Mouse (Mus musculus) liver, adult (tissue): Measurements from ENCODE around the gene Zbtb3.

ENCODE experiments used
- GATA4 ChIP-seq: IDR thresholded peaks from 2 replicates; pipeline ENCODE4 v1.6.1; 2014; ENCODE audit warnings: mild to moderate bottlenecking, low read length; ENCODE audit not compliant: insufficient replicate concordance

Zbtb3 gene

DNA sequence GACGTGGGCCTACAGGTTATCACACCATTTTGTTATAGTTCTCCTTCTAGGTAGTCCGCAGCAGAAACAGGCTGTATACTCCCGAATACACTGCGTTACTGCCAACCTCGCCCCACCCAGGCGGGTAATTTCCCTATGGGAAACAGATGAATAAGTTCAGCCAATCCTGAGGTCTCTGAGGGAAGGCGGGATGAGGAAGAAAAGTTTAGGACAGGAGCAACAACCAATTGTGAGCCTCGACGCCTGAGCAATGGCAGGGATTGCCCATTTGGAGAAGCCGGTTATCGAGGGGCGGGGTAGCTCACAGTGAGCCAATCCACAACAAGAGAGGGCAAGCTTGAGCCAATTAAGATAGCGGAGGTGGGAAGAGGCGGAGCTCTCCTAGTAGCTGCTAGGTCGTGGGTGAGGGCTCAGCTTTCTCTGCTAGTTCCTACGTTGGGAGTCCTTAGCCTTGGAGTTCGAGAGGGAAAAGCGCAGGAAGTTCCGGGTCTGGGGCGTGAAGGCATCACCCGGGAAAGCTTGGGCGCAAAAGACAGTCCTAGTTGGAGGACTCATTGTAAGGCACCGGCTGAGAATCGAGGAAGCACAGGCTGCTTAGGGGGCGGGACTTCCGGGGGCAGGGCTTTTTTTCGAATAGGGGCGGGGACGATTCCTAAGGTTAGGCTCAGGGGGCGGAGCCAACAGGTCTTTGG lies at the start of gene Zbtb3:
Zbtb3 (plus strand) TSS at position 426 of the 692 bp plus-strand sequence.
- TF ChIP-seq GATA4, result peak; percentile 48; the same call in 1 of the 2 replicates

DNA sequence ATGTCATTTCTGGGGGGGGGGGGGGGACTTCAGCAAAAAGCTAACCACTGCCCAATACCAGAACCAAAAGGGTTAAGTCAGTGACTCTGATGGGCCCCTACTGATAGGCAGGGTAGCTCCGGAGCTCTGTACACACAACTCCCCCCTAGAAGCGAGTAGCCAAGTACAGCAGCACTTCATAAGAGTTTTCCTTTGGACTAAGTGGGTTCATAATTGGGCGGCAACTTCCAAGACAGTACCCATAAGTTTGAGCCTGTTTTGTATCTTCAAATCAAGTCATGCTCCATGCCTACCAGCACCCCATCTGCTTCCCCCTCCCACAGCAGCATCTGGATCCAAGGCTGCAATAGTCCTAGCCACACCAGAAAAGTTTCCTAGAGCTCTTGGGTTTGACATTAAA lies 46.7 kb upstream of the Zbtb3 start:
- no peak for TF ChIP-seq GATA4

DNA sequence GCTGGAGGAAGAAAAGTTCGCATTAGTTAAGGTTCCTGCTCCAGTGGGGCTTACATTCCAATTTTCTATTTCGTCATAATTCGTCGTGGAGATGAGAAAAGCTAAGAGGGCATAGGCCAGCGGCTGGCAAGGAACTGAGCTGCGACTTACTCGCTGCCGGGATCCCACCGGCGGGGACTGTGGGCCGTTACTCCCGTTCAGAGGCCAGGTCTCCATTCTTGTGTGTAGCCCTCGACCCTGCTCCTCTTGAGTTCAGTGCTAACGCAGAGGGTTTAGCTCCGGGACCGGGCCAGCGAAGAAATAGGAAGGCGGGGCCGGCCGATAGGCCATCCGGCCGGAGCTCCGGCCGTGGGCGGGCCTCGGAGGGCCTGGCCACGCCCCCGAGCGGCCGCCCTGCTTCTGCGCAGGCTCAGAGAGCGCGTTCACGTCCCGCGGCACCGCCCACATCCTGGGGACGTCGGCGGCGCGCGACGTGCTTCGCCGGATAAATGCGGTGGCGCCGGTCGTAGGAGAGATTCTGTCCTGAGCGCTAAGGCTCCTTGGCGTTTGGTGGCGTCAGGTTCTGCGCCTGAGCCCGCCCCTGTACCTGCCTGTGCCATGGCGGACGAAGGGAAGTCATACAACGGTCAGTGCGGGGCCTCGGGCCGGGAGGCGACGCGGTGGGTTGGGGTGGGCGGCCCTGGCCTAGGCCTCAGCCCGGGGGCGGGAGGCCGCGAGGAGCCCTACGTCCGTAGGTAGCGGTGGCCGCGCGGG lies 45.5 kb upstream of the Zbtb3 start, which contains the start of gene Nxf1:
Nxf1 (plus strand) TSS at position 439 of the 753 bp plus-strand sequence.
- peak; percentile 61; the same call in 1 of the 2 replicates for TF ChIP-seq GATA4

DNA sequence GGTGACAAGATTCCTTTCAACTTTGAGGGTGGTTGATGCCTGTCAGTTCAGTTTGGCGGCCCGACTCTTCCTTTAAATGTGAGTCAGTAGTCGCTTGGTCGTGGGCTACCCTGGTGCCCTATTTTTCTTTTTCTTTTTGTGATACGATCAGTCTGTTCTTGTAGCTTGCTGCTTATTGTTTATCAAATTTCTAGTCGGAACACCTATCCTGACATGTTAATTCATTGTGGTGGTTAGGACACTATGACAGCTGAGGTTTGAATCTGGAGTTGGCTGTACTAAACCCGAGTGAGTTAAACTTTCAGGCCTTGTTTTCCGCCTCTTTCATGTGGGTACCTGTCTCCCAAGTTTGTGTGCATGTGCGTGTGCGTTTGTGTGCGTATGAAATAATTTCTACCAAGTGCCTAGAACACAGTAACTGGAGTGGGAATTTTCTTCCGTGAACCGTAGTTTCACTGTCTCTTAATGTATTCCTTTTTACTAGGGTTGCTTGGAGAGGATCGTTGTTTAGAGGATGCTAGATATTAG lies 44.8 kb upstream of the Zbtb3 start:
- no peak for TF ChIP-seq GATA4

DNA sequence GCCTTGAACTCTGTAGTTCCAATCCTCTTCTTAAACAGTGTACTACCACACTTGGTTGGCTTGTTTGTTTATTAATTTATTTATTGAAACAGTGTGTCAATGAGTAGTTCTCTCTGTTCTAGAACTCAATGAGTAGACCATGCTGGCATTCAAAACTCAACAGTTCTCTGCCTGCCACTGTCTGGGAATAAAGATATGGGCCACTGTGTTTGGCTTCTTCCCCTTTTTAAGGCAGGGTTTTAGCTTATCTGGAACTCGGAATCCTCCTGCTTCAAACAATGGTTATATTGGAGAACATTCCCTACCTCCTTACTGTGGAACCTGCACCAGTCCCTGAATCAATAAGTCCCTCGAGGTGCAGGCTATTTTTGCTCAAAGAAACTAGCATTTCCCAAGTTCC lies 43.5 kb upstream of the Zbtb3 start:
- no peak for TF ChIP-seq GATA4

DNA sequence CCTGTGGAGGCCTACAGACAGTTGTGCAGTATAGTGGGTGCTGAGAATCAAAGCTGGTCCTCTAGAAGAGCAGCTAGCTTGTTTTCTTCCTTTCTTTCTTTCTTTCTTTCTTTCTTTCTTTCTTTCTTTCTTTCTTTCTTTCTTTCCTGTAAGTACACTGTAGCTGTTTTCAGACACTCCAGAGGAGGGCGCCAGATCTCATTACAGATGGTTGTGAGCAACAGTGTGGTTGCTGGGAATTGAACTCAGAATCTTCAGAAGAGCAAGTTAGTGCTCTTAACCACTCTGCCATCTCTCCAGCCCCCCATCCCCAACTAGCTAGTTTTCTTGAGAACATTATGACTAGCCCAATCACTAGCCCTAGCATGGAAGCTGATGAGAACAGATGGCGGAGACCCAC lies 41.6 kb upstream of the Zbtb3 start:
- no peak for TF ChIP-seq GATA4

DNA sequence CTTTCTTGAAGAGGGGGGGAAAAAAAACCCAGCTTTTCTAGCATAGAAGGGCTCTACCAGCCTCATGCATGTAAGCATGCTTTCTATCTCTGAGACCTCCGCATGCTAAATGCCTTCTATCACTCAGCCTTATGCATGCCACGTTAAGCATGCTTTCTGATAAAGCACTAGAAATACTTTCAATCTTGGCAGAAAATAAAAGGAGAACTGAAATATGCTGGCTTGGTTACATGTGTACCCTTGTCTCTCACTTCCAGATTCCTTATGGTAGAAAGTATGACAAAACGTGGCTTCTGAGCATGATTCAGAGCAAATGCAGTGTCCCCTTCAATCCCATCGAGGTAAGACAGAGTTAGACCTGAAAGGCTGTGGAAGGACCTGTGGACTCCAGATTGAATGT lies 39.1 kb upstream of the Zbtb3 start:
- TF ChIP-seq GATA4, result no peak

DNA sequence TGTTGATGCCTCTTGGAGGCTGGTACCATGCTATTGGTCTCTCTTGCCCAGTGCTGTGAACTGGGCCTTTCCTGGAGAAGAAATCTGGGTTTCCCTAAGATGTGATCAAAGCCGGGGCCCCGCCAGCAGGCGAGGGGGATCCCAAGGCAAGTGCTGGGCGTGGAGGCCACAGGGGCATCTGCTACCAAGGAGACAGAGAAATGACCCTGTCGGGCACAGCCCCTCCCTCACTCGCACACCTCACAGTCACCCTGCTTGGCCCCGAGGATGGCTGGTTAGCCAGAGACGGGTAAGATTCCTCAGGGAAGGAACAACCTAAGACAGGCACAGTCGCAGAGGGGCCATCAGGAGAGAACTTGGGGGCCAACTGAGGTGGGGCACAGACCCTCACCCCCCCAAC lies 36.8 kb upstream of the Zbtb3 start:
- no peak for TF ChIP-seq GATA4

DNA sequence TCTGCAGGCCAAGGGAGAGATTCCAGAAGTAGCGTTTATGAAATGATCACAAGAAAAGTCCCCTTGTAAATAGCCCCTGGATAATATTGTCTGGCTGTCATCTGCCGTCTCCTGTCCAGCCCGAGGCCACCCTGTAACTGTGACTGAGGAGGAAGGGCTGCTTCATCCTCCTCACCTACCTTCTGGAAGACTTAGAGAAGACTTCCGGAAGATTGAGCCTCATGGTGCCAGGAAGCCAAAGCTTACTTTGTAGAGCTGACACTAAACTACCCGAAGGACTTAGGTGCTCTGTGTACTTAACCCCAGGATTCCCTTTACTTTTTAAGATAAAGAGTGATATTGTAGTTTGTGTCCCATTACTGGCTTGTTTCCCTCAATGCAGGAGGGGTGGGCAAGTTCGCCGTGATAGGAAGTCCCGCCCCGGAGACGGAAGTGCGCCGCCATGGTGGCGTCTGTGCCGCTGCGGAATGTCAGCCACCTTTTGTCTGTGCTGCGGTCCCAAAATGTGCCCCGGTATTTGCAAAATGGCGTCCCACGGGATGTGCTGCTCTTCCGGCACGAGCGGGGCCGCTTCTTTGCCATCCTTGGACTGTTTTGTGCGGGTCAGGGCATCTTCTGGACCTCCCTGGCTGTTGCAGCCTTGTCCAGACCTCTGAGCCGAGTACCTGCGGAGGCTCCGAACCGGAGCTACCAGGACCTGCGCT lies 31.6 kb upstream of the Zbtb3 start, which contains the start of gene Tmem223:
Tmem223 (plus strand) TSS at position 430 of the 704 bp plus-strand sequence.
- no peak for TF ChIP-seq GATA4

DNA sequence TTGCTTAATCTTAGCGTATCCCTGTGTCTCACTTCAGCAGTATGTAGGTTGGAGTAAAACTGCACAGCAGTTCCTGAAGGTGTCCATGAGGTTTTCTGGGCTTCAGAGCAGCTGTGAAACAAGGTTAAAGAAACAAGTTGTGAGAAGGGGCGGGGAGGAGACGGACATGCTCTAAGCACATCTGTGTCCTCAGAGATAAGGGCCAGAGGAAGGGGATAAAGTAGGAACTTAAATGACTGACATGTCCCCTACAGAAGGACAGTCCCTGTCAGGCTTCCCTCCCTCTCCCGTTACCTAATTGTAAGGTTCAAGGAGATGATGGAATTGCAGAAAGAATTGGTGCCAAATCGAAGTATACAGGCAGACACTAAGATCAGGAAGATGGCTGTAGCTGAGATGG lies 29.4 kb upstream of the Zbtb3 start:
- no peak for TF ChIP-seq GATA4

DNA sequence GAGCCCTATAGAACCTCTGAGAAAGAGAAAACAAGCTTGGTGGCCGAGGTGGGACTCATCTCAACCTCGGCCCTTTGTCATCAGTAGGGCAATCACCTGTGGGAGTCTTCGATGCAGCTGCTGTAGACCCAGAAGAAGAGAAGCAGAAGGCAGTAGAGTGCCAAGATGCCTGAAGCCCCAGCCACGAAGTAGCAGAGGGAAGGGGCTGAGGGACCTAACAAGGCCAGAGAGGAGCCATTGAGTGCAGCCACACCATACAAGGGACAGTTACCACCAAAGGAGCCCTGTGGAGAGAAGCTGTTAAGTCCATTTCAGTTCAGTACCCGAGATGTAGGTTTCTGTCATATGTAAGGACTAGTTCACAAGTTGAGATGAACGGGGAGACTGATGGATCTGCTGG lies 28.9 kb upstream of the Zbtb3 start:
- TF ChIP-seq GATA4, result no peak

DNA sequence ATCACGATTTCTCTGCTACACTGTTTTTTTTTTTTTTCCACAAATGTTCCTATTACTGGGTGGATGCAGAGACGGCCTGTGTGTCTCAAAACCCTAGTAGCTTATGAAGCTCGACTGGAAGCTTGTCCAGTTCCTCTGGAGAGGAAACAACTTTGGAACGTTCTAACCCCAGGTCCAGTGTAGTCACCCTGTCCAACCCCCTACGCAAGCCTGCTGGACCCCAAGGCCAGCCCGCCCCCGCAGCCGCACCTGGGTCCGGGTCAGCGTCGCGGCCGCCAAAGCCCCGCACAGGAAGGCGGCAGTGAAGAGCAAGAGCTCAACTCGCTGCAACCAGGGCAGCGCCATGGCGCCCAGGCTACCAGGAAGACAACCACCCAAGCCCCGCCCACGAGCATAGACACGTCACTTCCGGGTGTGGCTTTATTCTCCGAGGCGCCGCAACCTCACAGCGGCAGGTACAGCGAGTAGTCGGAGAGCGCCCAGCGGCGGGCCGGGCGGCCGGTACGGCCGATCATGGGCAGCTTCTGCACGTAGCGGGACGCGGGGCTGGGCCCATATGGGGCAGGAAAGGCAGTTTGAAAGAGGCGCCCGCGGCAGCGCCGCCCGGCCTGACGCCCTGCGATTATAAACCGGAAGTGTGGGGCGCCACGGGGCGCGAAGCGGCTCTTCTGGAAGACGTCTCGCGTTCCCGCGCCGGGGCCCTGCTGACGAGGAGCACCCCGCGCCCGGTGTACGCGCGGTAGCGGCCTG lies 28.1 kb upstream of the Zbtb3 start, which contains the start of gene Tmem179b:
Tmem179b (minus strand) TSS at position 382 of the 750 bp plus-strand sequence.
- TF ChIP-seq GATA4, result peak; percentile 64; the same call in 1 of the 2 replicates

DNA sequence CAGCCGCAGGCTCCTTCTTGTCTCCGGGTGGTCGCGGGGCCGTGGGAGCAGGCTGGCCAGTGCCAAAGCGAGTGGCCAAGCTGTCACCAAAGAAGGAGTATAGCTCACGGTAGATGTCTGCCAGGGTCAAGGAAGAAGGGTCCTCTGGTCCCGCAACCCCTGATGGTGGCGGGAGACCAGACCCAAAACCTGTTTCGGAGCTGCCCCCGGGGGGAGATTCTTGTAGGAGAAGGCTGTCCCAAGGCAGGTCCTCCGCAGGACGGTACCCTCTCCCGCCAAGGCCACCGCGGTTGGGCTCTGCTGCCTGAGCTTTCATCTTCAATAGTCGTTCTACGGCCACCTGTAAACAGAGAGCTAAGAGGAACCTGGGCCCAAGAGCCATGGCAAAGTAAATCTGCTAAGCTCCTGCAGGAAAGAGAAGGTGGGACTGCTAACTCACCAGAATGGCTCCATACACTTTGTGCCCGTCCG lies 27.4 kb upstream of the Zbtb3 start:
- TF ChIP-seq GATA4, result no peak

DNA sequence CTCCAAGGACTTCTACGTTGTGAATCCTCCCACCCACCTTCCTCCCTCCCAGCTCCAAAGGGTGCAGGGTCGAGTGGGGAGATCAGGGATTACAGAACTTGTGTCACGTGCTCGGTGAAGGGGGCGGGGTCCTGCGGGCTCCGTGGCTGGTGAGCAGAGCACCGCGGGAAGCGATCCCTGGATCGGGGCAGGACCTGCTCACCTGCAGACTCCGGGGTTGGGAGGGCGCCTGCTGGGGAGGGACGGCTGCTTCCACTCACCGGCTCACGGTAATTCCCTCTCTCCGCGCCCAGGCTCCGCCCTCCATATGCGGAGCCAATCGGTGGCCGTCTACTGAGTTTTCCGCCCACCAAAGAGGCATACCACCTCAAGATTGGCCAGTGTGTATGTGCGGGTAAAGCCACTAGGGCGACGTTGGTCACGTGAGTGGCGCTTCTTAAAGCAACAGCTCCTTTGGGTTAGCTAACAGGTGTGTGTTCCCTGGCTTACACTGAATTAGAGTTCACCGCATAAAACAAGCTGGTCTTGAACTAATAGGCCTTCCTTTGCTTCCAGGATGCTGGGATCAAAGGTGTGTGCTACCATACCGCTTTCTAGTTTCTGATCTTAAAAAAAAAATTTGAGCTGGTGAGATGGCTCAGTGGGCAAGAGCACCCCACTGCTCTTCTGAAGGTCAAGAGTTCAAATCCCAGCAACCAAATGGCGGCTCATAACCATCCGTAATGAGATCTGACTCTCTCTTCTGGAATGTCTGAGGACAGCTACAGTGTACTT lies 16.2 kb upstream of the Zbtb3 start, which contains the start of gene Taf6l:
Taf6l (minus strand) TSS at position 410 of the 774 bp plus-strand sequence.
- no peak for TF ChIP-seq GATA4
